Mouse (Mus musculus) hindbrain, postnatal 0 days (tissue): Measurements from ENCODE around the gene Slit3. TPM values are rescaled to one million over a fixed set of nuclear protein-coding genes. Genes with fewer than 3 reads are reported as not detected.

ENCODE experiments used
- ATAC-seq: fragments of 200-750 bp; cut with Nextera tagmentation; 2 replicates; pipeline ENCODE4 v1.8.0; 2017; ENCODE audit warnings: mild to moderate bottlenecking, moderate TSS enrichment, moderate library complexity
- DNase-seq: peaks from one replicate; pipeline ENCODE4 v3.0.0-alpha.2; 2015; ENCODE audit warnings: low spot score
- H3K27ac ChIP-seq: fragments of 300-500 bp; sonication (generic); 2 replicates; pipeline ENCODE4 v1.5.1; 2014; ENCODE audit warnings: mild to moderate bottlenecking
- H3K27me3 ChIP-seq: fragments of 300-500 bp; sonication (generic); 2 replicates; pipeline ENCODE4 v1.6.1; 2014; ENCODE audit warnings: low read length, mixed read lengths; ENCODE audit not compliant: insufficient read depth
- H3K36me3 ChIP-seq: fragments of 300-500 bp; sonication (generic); 2 replicates; pipeline ENCODE4 v1.6.1; 2014; ENCODE audit warnings: low read length, mixed read lengths; ENCODE audit not compliant: insufficient read depth
- H3K4me1 ChIP-seq: fragments of 300-500 bp; sonication (generic); 2 replicates; pipeline ENCODE4 v1.6.1; 2014; ENCODE audit warnings: antibody characterized with exemption, low read length, mixed read lengths; ENCODE audit not compliant: insufficient read depth
- H3K4me2 ChIP-seq: fragments of 300-500 bp; sonication (generic); 2 replicates; pipeline ENCODE4 v1.6.1; 2014; ENCODE audit warnings: low read depth, mild to moderate bottlenecking, low read length, moderate library complexity, mixed read lengths
- H3K4me3 ChIP-seq: fragments of 300-500 bp; sonication (generic); 2 replicates; pipeline ENCODE4 v1.5.1; 2014; ENCODE audit warnings: low read length
- H3K9ac ChIP-seq: fragments of 300-500 bp; sonication (generic); replicated peaks from 2 replicates; pipeline ENCODE4 v1.6.1; 2014; ENCODE audit warnings: mild to moderate bottlenecking, low read length, moderate library complexity, mixed read lengths
- H3K9me3 ChIP-seq: fragments of 300-500 bp; sonication (generic); 2 replicates; pipeline ENCODE4 v1.6.1; 2016; ENCODE audit warnings: low read length, mixed read lengths
- CTCF ChIP-seq: IDR thresholded peaks from 2 replicates; pipeline ENCODE4 v1.5.1; 2016; ENCODE audit warnings: antibody characterized with exemption, control low read depth, low read depth
- WGBS: fragments of 180-500 bp; shearing (Covaris S2); extraction: QIAGEN DNeasy Blood & Tissue Kit; methylation state at CpG from one replicate; pipeline ENCODE4 v1.1.7; 2014; 5-methylcytosine and 5-hydroxymethylcytosine counted together
- microRNA counts: library from miRNA; unstranded; fragments of <30 nt; microRNA quantifications from one replicate; lab custom pipeline; 2015
- microRNA-seq, 2 experiments: library from miRNA; unstranded; fragments of <30 nt; microRNA quantifications; one replicate each; pipeline ENCODE4; 2016
- polyA plus RNA-seq: library from polyadenylated mRNA; unstranded; fragments of >200 nt; fragmentation: Nextera tagmentation; extraction: Ambion mirVana; gene quantifications from 2 replicates; pipeline ENCODE4 v1.2.1, GENCODE M21; 2015
- total RNA-seq: library from RNA; depleted of rRNA; stranded (reverse); fragments of >200 nt; gene quantifications from 2 replicates; pipeline ENCODE4 v1.2.3, GENCODE M21; 2014

The Slit3 gene
- total and polyA plus RNA-seq, 2 experiments from 2014 or later, result 4.9 to 13.4 TPM

DNA sequence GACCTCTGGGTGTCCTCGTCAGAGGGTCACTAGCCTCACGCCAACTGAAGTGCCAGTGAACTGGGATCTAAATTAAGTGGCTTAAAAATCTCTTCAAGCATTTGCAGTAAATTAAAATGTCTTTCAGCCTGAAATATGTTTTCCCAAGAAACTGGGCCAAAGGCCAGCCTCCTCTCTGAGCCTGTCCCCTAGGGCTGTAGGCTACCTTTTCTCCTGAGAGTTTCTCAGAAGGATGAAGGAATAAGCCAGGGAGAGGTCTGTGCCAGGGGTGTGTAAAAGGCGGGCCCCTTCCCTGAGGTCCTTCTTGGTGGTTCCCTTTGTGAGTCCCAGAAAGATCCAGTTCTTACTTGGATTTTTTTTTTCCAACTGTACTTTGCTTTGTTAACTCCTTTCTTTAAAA, 617.1 kb downstream of the Slit3 start:
- Histone ChIP-seq H3K9me3 (no peaks in the 10 kb centered on the region), H3K27me3 (no peaks in the 10 kb centered on the region), H3K4me3 (no peak overlapping the region), H3K36me3 (no peaks in the 10 kb centered on the region), H3K4me1 (no peaks in the 10 kb centered on the region), H3K27ac (no peak overlapping the region), H3K4me2 (no peak overlapping the region), H3K9ac (no peak overlapping the region)
- WGBS, result 72% methylated on average over 3 of the region's 3 CpGs
- no peak for TF ChIP-seq CTCF
- DNase-seq (no peak), ATAC-seq (no peak)

DNA sequence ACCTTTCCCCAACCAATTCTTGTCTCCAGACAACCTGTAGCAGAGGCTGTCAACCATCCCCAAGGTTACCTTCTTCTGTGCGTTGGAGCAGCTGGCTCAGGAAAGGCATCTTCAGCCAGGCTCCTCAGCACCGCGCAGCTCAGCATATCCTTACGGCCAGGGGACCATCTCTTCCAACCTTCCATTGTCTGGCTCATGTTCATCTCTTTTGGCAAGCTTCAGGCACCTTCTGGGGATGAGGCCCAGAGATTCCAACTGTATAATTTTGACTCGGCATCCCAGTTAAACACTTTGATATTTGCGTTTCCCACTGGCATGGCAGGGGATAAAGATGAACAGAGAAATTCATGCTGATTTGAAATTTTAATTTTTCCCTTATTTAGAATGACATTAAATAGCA, 622.6 kb downstream of the Slit3 start:
- H3K4me1 ChIP-seq, result no peaks in the 10 kb centered on the region
- ATAC-seq, result no peak
- WGBS, result 72% methylated on average over 6 of the region's 6 CpGs
- no peak for TF ChIP-seq CTCF
- H3K4me3 ChIP-seq, result no peak overlapping the region
- DNase-seq, result no peak
- H3K9me3 ChIP-seq, result no peaks in the 10 kb centered on the region
- H3K9ac ChIP-seq, result no peak overlapping the region
- H3K27me3 ChIP-seq, result no peaks in the 10 kb centered on the region
- no peaks in the 10 kb centered on the region for H3K36me3 ChIP-seq
- no peak overlapping the region for H3K27ac ChIP-seq
- no peak overlapping the region for H3K4me2 ChIP-seq

DNA sequence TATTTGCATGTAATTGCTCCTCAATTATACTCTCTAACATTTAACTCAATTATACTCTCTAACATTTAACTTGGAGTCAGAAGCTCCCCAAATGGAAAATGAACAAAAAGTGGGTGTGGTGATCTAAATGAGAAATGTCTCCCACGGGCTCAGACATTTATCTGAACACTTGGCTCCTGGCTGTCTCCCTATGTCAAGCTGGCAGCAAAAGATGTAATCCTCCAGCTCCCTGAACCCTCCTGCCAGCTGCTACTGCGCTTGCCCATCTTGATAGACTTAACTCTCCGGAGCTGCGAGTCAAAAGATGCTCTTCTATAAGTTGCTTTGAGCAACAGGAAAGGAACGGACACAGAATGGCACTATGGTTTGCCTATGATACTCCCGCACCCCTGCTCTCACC, 623.5 kb downstream of the Slit3 start:
- no peaks in the 10 kb centered on the region for H3K4me1 ChIP-seq
- H3K27ac ChIP-seq, result no peak overlapping the region
- H3K9ac ChIP-seq, result no peak overlapping the region
- H3K4me3 ChIP-seq, result no peak overlapping the region
- ATAC-seq (no peak), DNase-seq (peak; percentile 24)
- 83% methylated on average over 6 of the region's 6 CpGs for WGBS
- TF ChIP-seq CTCF, result no peak
- H3K9me3 ChIP-seq, result no peaks in the 10 kb centered on the region
- H3K4me2 ChIP-seq, result no peak overlapping the region
- H3K27me3 ChIP-seq, result no peaks in the 10 kb centered on the region
- H3K36me3 ChIP-seq, result no peaks in the 10 kb centered on the region

DNA sequence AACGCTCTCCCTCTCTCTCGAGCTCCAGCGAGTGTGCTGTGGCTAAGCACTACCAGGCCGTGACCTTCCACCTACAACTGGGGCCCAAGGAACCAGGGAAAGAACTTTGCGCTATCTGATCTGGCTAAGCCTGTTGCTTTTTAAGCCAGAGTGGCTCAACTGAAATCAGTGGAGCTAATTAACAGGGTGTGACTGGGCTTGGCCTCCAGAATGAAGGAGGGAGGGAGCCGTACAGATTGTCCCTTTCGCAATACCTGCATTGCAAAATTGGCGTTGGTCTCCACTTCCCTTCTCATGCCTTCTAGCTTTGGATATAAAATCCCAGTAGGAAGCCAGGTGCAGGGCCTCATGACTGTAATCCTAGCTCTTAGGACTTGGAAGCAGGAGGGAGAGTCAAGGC, 629.6 kb downstream of the Slit3 start:
- no peak overlapping the region for H3K27ac ChIP-seq
- TF ChIP-seq CTCF, result no peak
- H3K4me3 ChIP-seq, result no peak overlapping the region
- no peaks in the 10 kb centered on the region for H3K9me3 ChIP-seq
- no peaks in the 10 kb centered on the region for H3K27me3 ChIP-seq
- no peaks in the 10 kb centered on the region for H3K4me1 ChIP-seq
- WGBS, result 81% methylated on average over 8 of the region's 8 CpGs
- H3K36me3 ChIP-seq, result no peaks in the 10 kb centered on the region
- H3K4me2 ChIP-seq, result no peak overlapping the region
- DNase-seq (no peak), ATAC-seq (no peak)
- H3K9ac ChIP-seq, result no peak overlapping the region

DNA sequence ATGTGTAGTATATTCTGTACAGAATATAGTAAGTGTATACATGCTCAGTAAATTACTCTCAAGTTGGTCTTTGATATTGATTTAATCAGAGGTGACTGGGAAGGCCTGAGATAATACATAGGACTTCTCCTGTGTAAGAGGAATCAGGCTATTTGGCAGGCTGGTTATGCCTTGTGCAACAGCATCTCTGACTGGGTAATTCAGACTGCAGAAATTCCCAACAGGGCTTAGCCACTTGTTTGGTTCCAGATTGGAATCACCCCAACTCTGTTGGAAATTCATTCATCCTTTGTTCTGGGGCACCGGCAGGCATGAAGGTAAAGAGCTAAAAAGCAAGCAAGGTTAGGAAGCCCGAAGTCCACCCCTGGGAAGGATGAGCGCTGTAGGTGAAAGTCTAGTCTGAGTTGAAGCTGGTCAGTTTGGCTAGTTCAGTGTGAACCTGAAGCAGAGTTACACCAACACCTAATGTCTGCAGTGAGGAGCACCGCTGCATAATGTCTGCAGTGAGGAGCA, 633.9 kb downstream of the Slit3 start:
- H3K4me2 ChIP-seq, result no peak overlapping the region
- H3K36me3 ChIP-seq, result no peaks in the 10 kb centered on the region
- DNase-seq, result no peak
- H3K27me3 ChIP-seq, result no peaks in the 10 kb centered on the region
- H3K27ac ChIP-seq, result no peak overlapping the region
- no peaks in the 10 kb centered on the region for H3K9me3 ChIP-seq
- 71% methylated on average over 4 of the region's 4 CpGs for WGBS
- ATAC-seq, result no peak
- H3K4me1 ChIP-seq, result no peaks in the 10 kb centered on the region
- no peak for TF ChIP-seq CTCF
- no peak overlapping the region for H3K9ac ChIP-seq
- H3K4me3 ChIP-seq, result no peak overlapping the region

DNA sequence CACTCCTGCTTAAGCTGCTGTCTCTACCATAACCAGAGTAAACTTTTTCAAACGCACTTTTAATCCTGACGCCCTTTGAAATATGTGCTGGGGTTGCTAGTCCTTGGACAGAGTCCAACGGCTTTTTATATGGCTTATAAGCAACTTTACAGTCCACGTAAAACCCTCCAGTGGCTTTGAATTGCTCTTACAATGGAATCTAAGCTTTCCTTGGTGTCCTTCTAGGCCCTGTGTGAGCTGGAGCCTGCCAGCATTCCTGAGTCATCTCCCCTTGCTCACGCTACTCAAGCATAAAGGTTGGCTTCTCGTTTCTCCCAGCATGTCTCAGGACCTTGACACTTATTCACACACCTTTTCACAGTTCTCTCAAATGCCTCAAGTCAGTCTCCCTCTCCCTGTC, 634.5 kb downstream of the Slit3 start:
- Histone ChIP-seq H3K36me3 (no peaks in the 10 kb centered on the region), H3K9me3 (no peaks in the 10 kb centered on the region), H3K4me3 (no peak overlapping the region), H3K27ac (no peak overlapping the region), H3K9ac (no peak overlapping the region), H3K27me3 (no peaks in the 10 kb centered on the region), H3K4me1 (no peaks in the 10 kb centered on the region), H3K4me2 (no peak overlapping the region)
- TF ChIP-seq CTCF, result no peak
- ATAC-seq (no peak), DNase-seq (no peak)
- 45% methylated on average over 6 of the region's 6 CpGs for whole genome bisulfite sequencing

DNA sequence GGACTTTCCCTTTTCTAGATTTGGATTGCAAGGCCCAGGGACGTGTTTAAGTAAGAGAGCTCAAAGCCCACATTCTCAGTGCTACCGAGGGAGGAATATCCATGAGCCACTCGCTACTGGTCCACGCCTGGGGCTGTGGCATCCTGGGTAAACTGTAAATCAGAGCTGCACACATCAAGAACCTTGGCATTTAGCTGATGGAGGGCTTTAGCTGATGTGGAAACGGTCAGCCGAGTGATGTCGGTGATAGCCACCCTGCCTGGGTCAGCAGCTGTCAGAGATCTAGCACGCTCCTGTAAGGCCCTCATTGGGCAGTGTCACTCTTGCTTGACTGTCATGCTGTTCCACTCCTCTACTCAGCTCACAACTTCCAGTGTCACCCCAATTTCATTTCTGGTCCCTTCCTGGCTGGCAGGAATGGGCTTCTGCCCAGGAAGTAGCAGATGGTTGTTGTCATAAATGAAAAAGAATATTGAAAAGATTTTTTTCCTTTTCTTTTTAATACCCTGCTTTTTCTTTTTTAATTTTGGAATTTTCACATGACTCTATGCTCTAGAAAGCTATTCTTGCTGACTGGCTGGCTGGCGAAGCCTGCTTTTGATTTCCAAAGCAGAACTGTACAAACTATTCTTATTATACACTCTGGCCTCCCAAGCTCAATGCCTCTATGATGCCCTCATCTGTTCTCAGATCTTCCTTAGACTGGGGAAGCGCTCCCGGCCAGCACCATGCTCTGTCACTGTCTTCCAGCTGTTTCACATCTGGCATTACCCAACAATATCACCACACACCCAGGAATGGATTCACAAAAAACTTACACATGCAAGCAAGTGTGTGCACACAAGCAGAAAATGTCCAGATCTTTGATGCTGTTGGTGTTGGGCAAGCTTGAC, 635.6 kb downstream of the Slit3 start:
- no peaks in the 10 kb centered on the region for H3K4me1 ChIP-seq
- H3K9me3 ChIP-seq, result no peaks in the 10 kb centered on the region
- TF ChIP-seq CTCF, result no peak
- H3K4me2 ChIP-seq, result no peak overlapping the region
- no peaks in the 10 kb centered on the region for H3K36me3 ChIP-seq
- ATAC-seq, result no peak
- H3K27me3 ChIP-seq, result no peaks in the 10 kb centered on the region
- no peak overlapping the region for H3K9ac ChIP-seq
- H3K4me3 ChIP-seq, result no peak overlapping the region
- DNase-seq, result no peak
- no peak overlapping the region for H3K27ac ChIP-seq
- WGBS, result 75% methylated on average over 11 of the region's 11 CpGs

MicroRNAs within 50 kb of the gene (microRNA counts, 519-probe panel; counts per million panel counts)
- 5,594 counts per million, percentile 91 among the panel's probes with 10 or more counts for microRNA mmu-miR-218 (lab: Ali Mortazavi, UCI)

Small RNA genes within 50 kb of the gene (microRNA-seq; reads per million reads assigned to microRNA genes)
- 171 to 196 reads per million in 2 experiments for gene Mir218-2
